Mouse (Mus musculus) liver (tissue): Measurements from ENCODE around the gene Gm49354.
A peak's percentile ranks its signal among the peaks of the same experiment; 100 is the strongest.
"Not testable (repeated sequence)": the region's sequence is repeated elsewhere in the genome, so short reads cannot be mapped to it uniquely, and the experiment has no call there.

Source experiments
- DNase-seq: peaks from one replicate; pipeline ENCODE4 v3.0.0-alpha.2; 2020; ENCODE audit warnings: mixed read lengths

Gene Gm49354

GRCm38 (mm10) chr13:59782145-59782544 is at the start of gene Gm49354:
Gene Gm49354, minus strand, starts transcription at chr13:59782245.
- DNase-seq, result no peak

- no peak for DNase-seq
Observed at GRCm38 (mm10) chr13:59825966-59826365, 43.9 kb upstream of the Gm49354 start.

- DNase-seq, result peak; percentile 96
Observed at GRCm38 (mm10) chr13:59822507-59823462, 40.7 kb upstream of the Gm49354 start, which contains the start of gene Tut7. Gene Tut7, minus strand, starts transcription at chr13:59823147.

- DNase-seq, result no peak
Observed at GRCm38 (mm10) chr13:59820836-59821235, 38.8 kb upstream of the Gm49354 start.

GRCm38 (mm10) chr13:59820114-59820513 is 38.1 kb upstream of the Gm49354 start:
- peak; percentile 19 for DNase-seq

GRCm38 (mm10) chr13:59817352-59817751 is 35.3 kb upstream of the Gm49354 start:
- DNase-seq, result no peak

- DNase-seq, result peak; percentile 83
Observed at GRCm38 (mm10) chr13:59814109-59814591, 32.1 kb upstream of the Gm49354 start.

GRCm38 (mm10) chr13:59811581-59811980 is 29.5 kb upstream of the Gm49354 start:
- no peak for DNase-seq

- no peak for DNase-seq
Observed at GRCm38 (mm10) chr13:59801000-59801399, 19.0 kb upstream of the Gm49354 start.

- DNase-seq, result no peak
Observed at GRCm38 (mm10) chr13:59800077-59800476, 18.0 kb upstream of the Gm49354 start.

GRCm38 (mm10) chr13:59798306-59798705 is 16.3 kb upstream of the Gm49354 start:
- no peak for DNase-seq

- DNase-seq, result no peak
Observed at GRCm38 (mm10) chr13:59796466-59796848, 14.4 kb upstream of the Gm49354 start.

- DNase-seq, result peak; percentile 88
Observed at GRCm38 (mm10) chr13:59795807-59796465, 13.9 kb upstream of the Gm49354 start.

GRCm38 (mm10) chr13:59794786-59795185 is 12.7 kb upstream of the Gm49354 start:
- no peak for DNase-seq

- not testable (repeated sequence) for DNase-seq
Observed at GRCm38 (mm10) chr13:59779744-59780264, 2.2 kb downstream of the Gm49354 start.

- peak; percentile 36 for DNase-seq
Observed at GRCm38 (mm10) chr13:59779213-59779612, 2.8 kb downstream of the Gm49354 start.

GRCm38 (mm10) chr13:59775168-59775567 is 6.9 kb downstream of the Gm49354 start:
- no peak for DNase-seq

- peak; percentile 89 for DNase-seq
Observed at GRCm38 (mm10) chr13:59771257-59771656, 10.8 kb downstream of the Gm49354 start.

- peak; percentile 80 for DNase-seq
Observed at GRCm38 (mm10) chr13:59770847-59771246, 11.2 kb downstream of the Gm49354 start.

- DNase-seq, result peak; percentile 98
Observed at GRCm38 (mm10) chr13:59770164-59770562, 11.9 kb downstream of the Gm49354 start.

GRCm38 (mm10) chr13:59769296-59770163 is 12.5 kb downstream of the Gm49354 start, which contains the start of gene Isca1:
Gene Isca1, minus strand, starts transcription at chr13:59769810.
- peak; percentile 100 for DNase-seq

- peak; percentile 57 for DNase-seq
Observed at GRCm38 (mm10) chr13:59768531-59768930, 13.5 kb downstream of the Gm49354 start.
